Mouse (Mus musculus): ENCODE data around the gene Retnla. TPM values are rescaled to one million over a fixed set of nuclear protein-coding genes. Genes with fewer than 3 reads are reported as not detected.

Gene Retnla
- not detected in 2 replicates for polyA plus RNA-seq (2011; ENCODE audit: insufficient read length, low read depth, missing spikeins)

- Histone ChIP-seq H3K4me1 (ENCODE audit: control insufficient read depth, insufficient read depth, low read length) (no peaks in the 10 kb centered on the region), H3K4me3 (ENCODE audit: insufficient read depth, low read length) (no peak within 1 kb of the TSS), H3K27ac (ENCODE audit: insufficient read depth, low read length) (no peak within 1 kb of the TSS)
- no peak for TF ChIP-seq CTCF (IDR thresholded peaks at IDR 0.05; ENCODE audit: borderline replicate concordance, insufficient read depth, low read length)
- no peak for TF ChIP-seq POLR2A (IDR thresholded peaks at IDR 0.05; ENCODE audit: low read depth, low read length)
Measured at GRCm38 (mm10) chr16:48842266-48842665, at the start of gene Retnla. Gene Retnla, plus strand, starts transcription at chr16:48842551.

GRCm38 (mm10) chr16:48798285-48798684 is 44.1 kb upstream of the Retnla start:
- TF ChIP-seq POLR2A (IDR thresholded peaks at IDR 0.05; ENCODE audit: low read depth, low read length) (no peak), CTCF (IDR thresholded peaks at IDR 0.05; ENCODE audit: borderline replicate concordance, insufficient read depth, low read length) (no peak)
- no peak overlapping the region for H3K4me3 ChIP-seq (ENCODE audit: insufficient read depth, low read length)
- H3K4me1 ChIP-seq (ENCODE audit: control insufficient read depth, insufficient read depth, low read length) = no peaks in the 10 kb centered on the region
- no peak overlapping the region for H3K27ac ChIP-seq (ENCODE audit: insufficient read depth, low read length)

- no peaks in the 10 kb centered on the region for H3K4me1 ChIP-seq (ENCODE audit: control insufficient read depth, insufficient read depth, low read length)
- no peak overlapping the region for H3K4me3 ChIP-seq (ENCODE audit: insufficient read depth, low read length)
- TF ChIP-seq POLR2A (IDR thresholded peaks at IDR 0.05; ENCODE audit: low read depth, low read length) (no peak), CTCF (IDR thresholded peaks at IDR 0.05; ENCODE audit: borderline replicate concordance, insufficient read depth, low read length) (no peak)
- peak overlapping the region; percentile 81 for H3K27ac ChIP-seq (ENCODE audit: insufficient read depth, low read length)
Measured at GRCm38 (mm10) chr16:48799470-48799869, 42.9 kb upstream of the Retnla start.

GRCm38 (mm10) chr16:48800906-48801305 is 41.4 kb upstream of the Retnla start:
- TF ChIP-seq CTCF (IDR thresholded peaks at IDR 0.05; ENCODE audit: borderline replicate concordance, insufficient read depth, low read length) (no peak), POLR2A (IDR thresholded peaks at IDR 0.05; ENCODE audit: low read depth, low read length) (no peak)
- Histone ChIP-seq H3K4me1 (ENCODE audit: control insufficient read depth, insufficient read depth, low read length) (no peaks in the 10 kb centered on the region), H3K27ac (ENCODE audit: insufficient read depth, low read length) (no peak overlapping the region), H3K4me3 (ENCODE audit: insufficient read depth, low read length) (no peak overlapping the region)

- no peaks in the 10 kb centered on the region for H3K4me1 ChIP-seq (ENCODE audit: control insufficient read depth, insufficient read depth, low read length)
- no peak for TF ChIP-seq POLR2A (IDR thresholded peaks at IDR 0.05; ENCODE audit: low read depth, low read length)
- TF ChIP-seq CTCF (IDR thresholded peaks at IDR 0.05; ENCODE audit: borderline replicate concordance, insufficient read depth, low read length) = no peak
- H3K4me3 ChIP-seq (ENCODE audit: insufficient read depth, low read length) = no peak overlapping the region
- H3K27ac ChIP-seq (ENCODE audit: insufficient read depth, low read length) = no peak overlapping the region
Measured at GRCm38 (mm10) chr16:48805412-48805811, 36.9 kb upstream of the Retnla start.

GRCm38 (mm10) chr16:48806521-48806920 is 35.8 kb upstream of the Retnla start:
- Histone ChIP-seq H3K27ac (ENCODE audit: insufficient read depth, low read length) (no peak overlapping the region), H3K4me3 (ENCODE audit: insufficient read depth, low read length) (no peak overlapping the region), H3K4me1 (ENCODE audit: control insufficient read depth, insufficient read depth, low read length) (no peaks in the 10 kb centered on the region)
- no peak for TF ChIP-seq POLR2A (IDR thresholded peaks at IDR 0.05; ENCODE audit: low read depth, low read length)
- TF ChIP-seq CTCF (IDR thresholded peaks at IDR 0.05; ENCODE audit: borderline replicate concordance, insufficient read depth, low read length) = no peak

GRCm38 (mm10) chr16:48809374-48809773 is 33.0 kb upstream of the Retnla start:
- H3K4me1 ChIP-seq (ENCODE audit: control insufficient read depth, insufficient read depth, low read length) = no peaks in the 10 kb centered on the region
- no peak overlapping the region for H3K4me3 ChIP-seq (ENCODE audit: insufficient read depth, low read length)
- no peak for TF ChIP-seq POLR2A (IDR thresholded peaks at IDR 0.05; ENCODE audit: low read depth, low read length)
- no peak overlapping the region for H3K27ac ChIP-seq (ENCODE audit: insufficient read depth, low read length)

- TF ChIP-seq POLR2A (IDR thresholded peaks at IDR 0.05; ENCODE audit: low read depth, low read length) = no peak
- H3K27ac ChIP-seq (ENCODE audit: insufficient read depth, low read length) = no peak overlapping the region
- no peak overlapping the region for H3K4me3 ChIP-seq (ENCODE audit: insufficient read depth, low read length)
- no peaks in the 10 kb centered on the region for H3K4me1 ChIP-seq (ENCODE audit: control insufficient read depth, insufficient read depth, low read length)
Measured at GRCm38 (mm10) chr16:48811881-48812436, 30.4 kb upstream of the Retnla start.

- H3K4me1 ChIP-seq (ENCODE audit: control insufficient read depth, insufficient read depth, low read length) = no peaks in the 10 kb centered on the region
- TF ChIP-seq POLR2A (IDR thresholded peaks at IDR 0.05; ENCODE audit: low read depth, low read length) = no peak
- TF ChIP-seq CTCF (IDR thresholded peaks at IDR 0.05; ENCODE audit: borderline replicate concordance, insufficient read depth, low read length) = no peak
Measured at GRCm38 (mm10) chr16:48816695-48817094, 25.7 kb upstream of the Retnla start, which contains the start of gene Retnlb. Gene Retnlb, plus strand, starts transcription at chr16:48816856.

GRCm38 (mm10) chr16:48818524-48818923 is 23.8 kb upstream of the Retnla start:
- no peak overlapping the region for H3K4me3 ChIP-seq (ENCODE audit: insufficient read depth, low read length)
- no peak overlapping the region for H3K27ac ChIP-seq (ENCODE audit: insufficient read depth, low read length)
- no peak for TF ChIP-seq CTCF (IDR thresholded peaks at IDR 0.05; ENCODE audit: borderline replicate concordance, insufficient read depth, low read length)
- no peak for TF ChIP-seq POLR2A (IDR thresholded peaks at IDR 0.05; ENCODE audit: low read depth, low read length)
- H3K4me1 ChIP-seq (ENCODE audit: control insufficient read depth, insufficient read depth, low read length) = no peaks in the 10 kb centered on the region

More at GRCm38 (mm10) chr16:48816695-48817094, 25.7 kb upstream of the Retnla start, which contains the start of gene Retnlb:
- no peak within 1 kb of the TSS for H3K27ac ChIP-seq (ENCODE audit: insufficient read depth, low read length)
- H3K4me3 ChIP-seq (ENCODE audit: insufficient read depth, low read length) = no peak within 1 kb of the TSS
